Mouse (Mus musculus) liver, embryonic 14.5 days (tissue): Measurements from ENCODE around the gene Scgb1a1.

Source experiments
- CTCF ChIP-seq: IDR thresholded peaks from 2 replicates; pipeline ENCODE4 v1.5.1; 2016; ENCODE audit warnings: antibody characterized with exemption, low read depth, control low read depth
- EP300 ChIP-seq: IDR thresholded peaks from 2 replicates; pipeline ENCODE4 v1.6.1; 2016; ENCODE audit warnings: antibody characterized with exemption, low read depth

GRCm38 (mm10) chr19:9067292-9067691, 20.5 kb downstream of the Scgb1a1 start:
- TF ChIP-seq CTCF, result no peak
- no peak for TF ChIP-seq EP300
